Mouse (Mus musculus) intestine, embryonic 14.5 days (tissue): ENCODE data around the gene Kmt2e. TPM values are rescaled to one million over a fixed set of nuclear protein-coding genes. Genes with fewer than 3 reads are reported as not detected.
"Not testable (repeated sequence)": the region's sequence is repeated elsewhere in the genome, so short reads cannot be mapped to it uniquely, and the experiment has no call there.

Experiments
- ATAC-seq: fragments of 200-750 bp; cut with Nextera tagmentation; replicated peaks from 2 replicates; pipeline ENCODE4 v1.8.0; 2017; ENCODE audit warnings: low read depth, moderate number of reproducible peaks, moderate TSS enrichment, moderate library complexity; ENCODE audit not compliant: low FRiP score, low TSS enrichment
- DNase-seq: peaks from one replicate; pipeline ENCODE4 v3.0.0-alpha.2; 2018; ENCODE audit warnings: low spot score
- H3K27ac ChIP-seq: fragments of 300-500 bp; sonication (generic); 2 replicates; pipeline ENCODE4 v1.5.1; 2014; ENCODE audit warnings: low read depth, mild to moderate bottlenecking, control low read depth
- H3K27me3 ChIP-seq: fragments of 300-500 bp; sonication (generic); replicated peaks from 2 replicates; pipeline ENCODE4 v1.6.1; 2014; ENCODE audit warnings: low read length, control low read depth; ENCODE audit not compliant: control insufficient read depth, insufficient read depth
- H3K36me3 ChIP-seq: fragments of 300-500 bp; sonication (generic); 2 replicates; pipeline ENCODE4 v1.6.1; 2014; ENCODE audit warnings: low read length, control low read depth; ENCODE audit not compliant: control insufficient read depth, insufficient read depth
- H3K4me1 ChIP-seq: fragments of 300-500 bp; sonication (generic); replicated peaks from 2 replicates; pipeline ENCODE4 v1.6.1; 2014; ENCODE audit warnings: low read length, control low read depth, mixed read lengths; ENCODE audit not compliant: control insufficient read depth, insufficient read depth
- H3K4me2 ChIP-seq: fragments of 300-500 bp; sonication (generic); 2 replicates; pipeline ENCODE4 v1.6.1; 2014; ENCODE audit warnings: low read length
- H3K4me3 ChIP-seq: fragments of 300-500 bp; sonication (generic); 2 replicates; pipeline ENCODE4 v1.5.1; 2014; ENCODE audit warnings: low read depth, low read length, control low read depth, mixed read lengths
- H3K9ac ChIP-seq: fragments of 300-500 bp; sonication (generic); 2 replicates; pipeline ENCODE4 v1.6.1; 2014; ENCODE audit warnings: mild to moderate bottlenecking, low read length
- H3K9me3 ChIP-seq: fragments of 300-500 bp; sonication (generic); 2 replicates; pipeline ENCODE4 v1.6.1; 2016; ENCODE audit warnings: low read length, control low read depth; ENCODE audit not compliant: control insufficient read depth
- WGBS: fragments of 180-500 bp; shearing (Covaris S2); extraction: QIAGEN DNeasy Blood & Tissue Kit; methylation state at CpG from one replicate; pipeline ENCODE4 v1.1.7; 2014; 5-methylcytosine and 5-hydroxymethylcytosine counted together
- polyA plus RNA-seq: library from polyadenylated mRNA; unstranded; fragments of >200 nt; fragmentation: Nextera tagmentation; extraction: Ambion mirVana; gene quantifications from 2 replicates; pipeline ENCODE4 v1.2.1, GENCODE M21; 2014

Gene Kmt2e
- polyA plus RNA-seq, 1 experiment from 2014 or later = 80.7 TPM

DNA sequence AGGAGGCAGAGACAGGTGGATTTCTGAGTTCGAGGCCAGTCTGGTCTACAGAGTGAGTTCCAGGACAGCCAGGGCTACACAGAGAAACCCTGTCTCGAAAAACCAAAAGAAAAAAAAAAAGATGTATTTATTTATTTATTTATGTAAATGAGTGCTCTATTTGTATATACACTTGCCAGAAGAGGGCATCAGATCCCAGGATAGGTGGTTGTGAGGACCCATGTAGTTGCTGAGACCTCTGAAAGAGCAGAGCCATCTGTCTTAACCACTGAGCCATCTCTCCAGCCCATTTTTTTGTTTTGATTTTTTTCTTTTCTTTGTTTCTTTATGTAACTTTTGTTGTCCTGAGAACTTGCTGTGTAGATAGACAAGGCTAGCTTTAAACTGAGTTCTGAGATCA, 19.3 kb downstream of the Kmt2e start:
- not testable (repeated sequence) for H3K9ac ChIP-seq, DNase-seq, H3K4me3 ChIP-seq, H3K9me3 ChIP-seq, ATAC-seq, H3K27me3 ChIP-seq, H3K27ac ChIP-seq, H3K4me1 ChIP-seq, H3K4me2 ChIP-seq
- peaks cover 42% of the 10 kb centered on the region for H3K36me3 ChIP-seq
- WGBS = 94% methylated on average over 2 of the region's 2 CpGs

GRCm38 (mm10) chr5:23461688-23462087, 27.4 kb downstream of the Kmt2e start:
- no peaks in the 10 kb centered on the region for H3K4me1 ChIP-seq
- ATAC-seq = no peak
- H3K27me3 ChIP-seq = no peaks in the 10 kb centered on the region
- H3K9ac ChIP-seq = no peak overlapping the region
- DNase-seq = no peak
- H3K36me3 ChIP-seq = peaks cover 49% of the 10 kb centered on the region
- H3K27ac ChIP-seq = no peak overlapping the region
- no peaks in the 10 kb centered on the region for H3K9me3 ChIP-seq
- WGBS = 56% methylated on average over 2 of the region's 2 CpGs
- no peak overlapping the region for H3K4me3 ChIP-seq
- H3K4me2 ChIP-seq = no peak overlapping the region

DNA sequence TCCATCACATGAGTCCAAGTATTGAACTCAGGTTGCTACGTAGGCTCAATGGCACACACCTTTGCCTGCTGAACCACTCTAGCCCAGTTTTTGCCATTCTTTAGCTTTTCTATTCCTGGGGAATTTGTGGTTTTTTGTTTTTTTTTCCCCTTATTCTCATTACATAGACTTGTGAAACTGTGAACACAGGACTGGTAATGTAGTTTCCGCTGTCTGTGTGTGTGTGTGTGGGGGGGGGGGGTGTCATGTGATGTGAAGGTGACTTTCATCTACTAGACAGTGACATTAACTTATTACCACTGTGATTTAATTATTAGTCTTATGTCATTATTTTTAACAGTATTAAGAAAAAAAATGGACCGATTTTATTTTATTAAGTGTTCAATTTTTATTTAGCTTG, 30.0 kb downstream of the Kmt2e start:
- Histone ChIP-seq H3K36me3 (peaks cover 60% of the 10 kb centered on the region), H3K4me3 (no peak overlapping the region), H3K27me3 (no peaks in the 10 kb centered on the region), H3K4me1 (no peaks in the 10 kb centered on the region), H3K9ac (no peak overlapping the region), H3K4me2 (no peak overlapping the region), H3K27ac (no peak overlapping the region), H3K9me3 (no peaks in the 10 kb centered on the region)
- no peak for ATAC-seq
- no peak for DNase-seq
- 95% methylated on average over 3 of the region's 3 CpGs for WGBS

DNA sequence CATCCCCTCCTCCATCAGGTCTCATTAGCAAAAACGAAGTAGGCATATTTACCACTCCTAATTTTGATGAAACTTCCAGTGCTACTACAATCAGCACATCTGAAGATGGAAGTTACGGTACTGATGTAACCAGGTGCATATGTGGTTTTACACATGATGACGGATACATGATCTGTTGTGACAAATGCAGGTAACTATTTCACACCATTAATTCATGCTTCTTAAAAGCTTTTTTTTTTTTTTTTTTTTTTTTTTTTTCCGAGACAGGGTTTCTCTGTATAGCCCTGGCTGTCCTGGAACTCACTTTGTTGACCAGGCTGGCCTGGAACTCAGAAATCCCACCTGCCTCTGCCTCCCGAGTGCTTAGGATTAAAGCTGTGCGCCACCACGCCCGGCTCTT, 30.5 kb downstream of the Kmt2e start:
- no peak for DNase-seq
- ATAC-seq = no peak
- Histone ChIP-seq H3K4me3 (no peak overlapping the region), H3K27ac (no peak overlapping the region), H3K27me3 (no peaks in the 10 kb centered on the region), H3K4me1 (no peaks in the 10 kb centered on the region), H3K9ac (no peak overlapping the region), H3K9me3 (no peaks in the 10 kb centered on the region), H3K36me3 (peaks cover 60% of the 10 kb centered on the region), H3K4me2 (no peak overlapping the region)
- 93% methylated on average over 8 of the region's 8 CpGs for WGBS

DNA sequence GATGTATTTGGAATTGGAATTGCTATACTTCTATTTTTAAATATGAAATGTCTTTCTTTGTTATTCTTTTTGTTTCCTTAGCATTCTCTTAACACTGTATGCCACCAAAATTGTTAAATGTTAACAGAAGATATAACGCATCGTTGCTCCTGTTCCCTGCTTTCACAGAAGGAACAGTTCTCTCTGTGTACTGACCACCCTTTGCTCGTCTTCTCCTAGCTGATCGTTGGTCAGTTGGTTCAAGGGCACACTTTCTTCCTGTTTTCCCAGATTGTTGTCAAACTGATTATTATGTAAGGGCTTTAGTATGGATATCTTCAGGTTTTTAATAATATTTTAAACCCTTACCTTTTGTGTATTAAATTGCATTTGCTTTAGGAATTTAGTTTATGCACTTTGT, 32.3 kb downstream of the Kmt2e start:
- DNase-seq = no peak
- Histone ChIP-seq H3K9me3 (no peaks in the 10 kb centered on the region), H3K9ac (no peak overlapping the region), H3K4me2 (no peak overlapping the region), H3K4me3 (no peak overlapping the region), H3K27me3 (no peaks in the 10 kb centered on the region), H3K4me1 (no peaks in the 10 kb centered on the region), H3K27ac (no peak overlapping the region), H3K36me3 (peaks cover 70% of the 10 kb centered on the region)
- ATAC-seq = no peak
- WGBS = 88% methylated on average over 4 of the region's 4 CpGs

DNA sequence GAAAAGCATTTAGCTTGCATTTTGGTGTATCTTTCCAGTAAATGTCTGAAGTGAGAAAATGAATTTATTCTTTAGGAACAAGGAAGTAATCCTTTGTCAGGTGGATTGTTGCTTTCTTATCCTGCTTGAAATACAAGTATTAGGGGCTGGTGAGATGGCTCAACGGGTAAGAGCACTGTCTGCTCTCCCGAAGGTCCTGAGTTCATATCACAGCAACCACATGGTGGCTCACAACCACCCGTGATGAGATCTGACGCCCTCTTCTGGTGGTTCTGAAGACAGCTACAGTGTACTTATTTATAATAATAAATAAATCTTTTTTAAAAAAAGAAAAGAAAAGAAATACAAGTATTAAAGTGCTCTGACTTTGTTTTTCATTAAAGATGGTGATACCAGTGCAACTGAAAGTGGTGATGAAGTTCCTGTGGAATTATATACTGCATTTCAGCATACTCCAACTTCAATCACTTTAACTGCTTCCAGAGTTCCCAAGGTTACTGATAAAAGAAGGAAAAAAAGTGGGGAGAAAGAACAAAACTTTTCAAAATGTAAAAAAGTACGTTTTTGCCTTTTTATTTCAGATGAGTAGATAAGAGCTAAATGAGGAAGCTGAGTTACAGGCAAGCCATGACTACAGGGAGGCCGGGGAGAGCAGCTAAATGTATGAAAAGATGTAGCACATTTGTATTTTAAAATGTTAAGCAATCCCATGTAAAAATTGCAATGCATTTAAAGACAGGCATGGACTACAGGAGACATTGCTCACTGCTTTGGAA, 39.0 kb downstream of the Kmt2e start:
- Histone ChIP-seq H3K36me3 (peaks cover 68% of the 10 kb centered on the region), H3K27ac (no peak overlapping the region), H3K9me3 (no peaks in the 10 kb centered on the region), H3K4me2 (no peak overlapping the region), H3K9ac (no peak overlapping the region), H3K27me3 (no peaks in the 10 kb centered on the region), H3K4me3 (no peak overlapping the region), H3K4me1 (no peaks in the 10 kb centered on the region)
- ATAC-seq (no peak), DNase-seq (no peak)
- WGBS = 76% methylated on average over 6 of the region's 6 CpGs

- H3K27ac ChIP-seq = no peak overlapping the region
- no peak overlapping the region for H3K4me3 ChIP-seq
- H3K4me2 ChIP-seq = no peak overlapping the region
- no peaks in the 10 kb centered on the region for H3K27me3 ChIP-seq
- 95% methylated on average over 7 of the region's 7 CpGs for WGBS
- no peaks in the 10 kb centered on the region for H3K4me1 ChIP-seq
- ATAC-seq (no peak), DNase-seq (no peak)
- peaks cover 96% of the 10 kb centered on the region for H3K36me3 ChIP-seq
- no peaks in the 10 kb centered on the region for H3K9me3 ChIP-seq
- no peak overlapping the region for H3K9ac ChIP-seq
Measured at GRCm38 (mm10) chr5:23483811-23484210, 49.6 kb downstream of the Kmt2e start.

DNA sequence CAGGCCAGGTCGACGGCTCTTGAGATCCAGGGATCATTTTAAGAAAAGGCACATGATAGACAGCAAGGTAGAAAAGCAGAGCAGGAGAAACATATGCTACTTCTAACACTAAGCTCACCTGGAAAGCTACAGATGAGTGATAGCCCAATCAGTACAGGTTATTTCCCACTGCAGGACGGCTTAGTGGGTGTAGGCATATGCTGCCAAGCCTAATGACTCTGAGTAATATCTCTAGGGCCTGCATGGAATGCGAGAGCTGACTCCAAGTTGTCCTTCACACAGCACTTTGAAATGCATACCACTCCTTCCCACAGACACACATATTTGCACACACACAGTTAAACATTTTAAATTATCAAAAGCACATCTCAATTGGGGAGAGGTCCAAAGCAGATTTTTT, 55.0 kb downstream of the Kmt2e start:
- peaks cover 93% of the 10 kb centered on the region for H3K36me3 ChIP-seq
- DNase-seq = no peak
- H3K27ac ChIP-seq = no peak overlapping the region
- H3K4me1 ChIP-seq = no peaks in the 10 kb centered on the region
- no peak overlapping the region for H3K9ac ChIP-seq
- H3K27me3 ChIP-seq = no peaks in the 10 kb centered on the region
- 85% methylated on average over 4 of the region's 4 CpGs for WGBS
- ATAC-seq = no peak
- no peak overlapping the region for H3K4me2 ChIP-seq
- no peaks in the 10 kb centered on the region for H3K9me3 ChIP-seq
- no peak overlapping the region for H3K4me3 ChIP-seq

DNA sequence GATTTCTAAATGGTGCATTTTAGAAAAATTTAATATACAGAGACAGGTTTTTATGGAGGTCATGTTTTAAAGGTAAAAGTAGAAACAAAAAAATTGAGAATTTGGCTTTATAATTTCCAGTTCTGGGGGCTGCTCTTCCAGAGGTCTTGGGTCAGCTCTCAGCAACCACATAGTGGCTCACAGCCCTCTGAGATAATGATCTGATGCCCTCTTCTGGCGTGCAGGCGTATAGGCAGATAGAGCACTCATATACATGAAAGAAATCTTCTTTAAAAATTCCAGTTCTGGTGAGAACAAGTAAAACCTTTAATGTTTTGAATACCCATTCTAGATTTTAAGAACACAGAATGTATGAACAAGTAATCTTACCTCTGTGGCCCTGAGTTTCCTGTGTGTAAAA, 56.6 kb downstream of the Kmt2e start:
- no peak overlapping the region for H3K4me3 ChIP-seq
- no peak overlapping the region for H3K27ac ChIP-seq
- 0 out of 2 replicates have a peak, but pooled peaks have one; percentile 74 for ATAC-seq
- peaks cover 90% of the 10 kb centered on the region for H3K36me3 ChIP-seq
- WGBS = 47% methylated on average over 2 of the region's 2 CpGs
- DNase-seq = no peak
- H3K27me3 ChIP-seq = no peaks in the 10 kb centered on the region
- H3K4me2 ChIP-seq = no peak overlapping the region
- no peak overlapping the region for H3K9ac ChIP-seq
- H3K9me3 ChIP-seq = no peaks in the 10 kb centered on the region
- H3K4me1 ChIP-seq = no peaks in the 10 kb centered on the region
